Mouse (Mus musculus): Measurements from ENCODE around the gene Ivd. TPM values are rescaled to one million over a fixed set of nuclear protein-coding genes. Genes with fewer than 3 reads are reported as not detected.

The Ivd gene
- polyA plus RNA-seq, 1 experiment = 19.9 TPM

DNA sequence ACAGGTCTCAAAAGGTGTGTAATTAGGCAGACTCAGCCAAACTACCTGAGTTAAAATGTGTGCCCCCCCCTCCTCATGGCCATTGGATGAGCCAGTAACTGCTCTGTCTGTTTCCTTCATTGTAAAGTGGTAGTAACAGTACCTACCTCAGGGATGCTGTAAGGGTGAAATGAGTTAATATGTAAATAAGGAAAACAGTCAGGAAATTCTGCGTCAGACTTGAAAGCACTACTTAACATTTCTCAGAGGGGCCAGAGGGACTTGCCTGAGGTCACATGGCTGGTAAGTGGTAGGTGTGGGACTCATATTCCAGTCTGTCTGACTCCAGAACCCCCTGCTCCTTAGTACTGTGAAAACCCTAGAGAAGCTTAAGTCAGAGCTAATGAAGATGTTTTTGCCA, 56.8 kb downstream of the Ivd start:
- H3K27ac ChIP-seq (ENCODE audit: control insufficient read depth, insufficient read depth, low read depth, low read length, poor library complexity) = no peak overlapping the region
- H3K4me3 ChIP-seq (replicated peaks; ENCODE audit: control insufficient read depth, low read depth, low read length) = no peak overlapping the region
- TF ChIP-seq CTCF (IDR thresholded peaks at IDR 0.05; ENCODE audit: control insufficient read depth, insufficient read depth, low read length) = no peak
- no peak for TF ChIP-seq POLR2A (IDR thresholded peaks at IDR 0.05; ENCODE audit: borderline replicate concordance, control insufficient read depth, low read depth, low read length)
- H3K4me1 ChIP-seq (ENCODE audit: control insufficient read depth, insufficient read depth, low read length) = no peaks in the 10 kb centered on the region
- 81% methylated on average over 1 of the region's 1 CpGs for WGBS

DNA sequence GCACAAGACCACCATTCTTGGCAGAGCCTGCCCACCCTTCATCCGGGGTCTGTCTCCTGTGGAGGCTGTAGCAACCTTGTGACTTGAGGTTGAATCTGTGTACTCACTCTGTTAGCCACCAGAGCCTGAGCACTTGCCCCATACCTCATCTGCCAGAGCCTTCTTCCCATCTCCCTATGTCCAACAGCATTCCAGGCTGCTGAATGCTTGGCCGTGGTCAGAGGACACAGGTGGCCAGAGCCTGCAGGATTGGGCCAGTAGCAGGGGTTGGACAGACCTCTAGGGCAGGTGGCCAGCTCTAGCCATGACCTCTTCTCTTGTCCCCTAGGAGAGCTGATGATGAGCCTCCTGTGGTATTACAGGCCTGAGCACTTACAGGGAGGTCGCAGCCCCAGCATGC, 58.7 kb downstream of the Ivd start:
- Histone ChIP-seq H3K4me3 (replicated peaks; ENCODE audit: control insufficient read depth, low read depth, low read length) (no peak overlapping the region), H3K4me1 (ENCODE audit: control insufficient read depth, insufficient read depth, low read length) (no peaks in the 10 kb centered on the region), H3K27ac (ENCODE audit: control insufficient read depth, insufficient read depth, low read depth, low read length, poor library complexity) (no peak overlapping the region)
- 80% methylated on average over 3 of the region's 3 CpGs for WGBS
- TF ChIP-seq POLR2A (IDR thresholded peaks at IDR 0.05; ENCODE audit: borderline replicate concordance, control insufficient read depth, low read depth, low read length) (no peak), CTCF (IDR thresholded peaks at IDR 0.05; ENCODE audit: control insufficient read depth, insufficient read depth, low read length) (no peak)

- H3K4me1 ChIP-seq (ENCODE audit: control insufficient read depth, insufficient read depth, low read length) = peaks cover 2% of the 10 kb centered on the region; the same call in 1 of the 2 replicates
- TF ChIP-seq CTCF (IDR thresholded peaks at IDR 0.05; ENCODE audit: control insufficient read depth, insufficient read depth, low read length) = no peak
- TF ChIP-seq POLR2A (IDR thresholded peaks at IDR 0.05; ENCODE audit: borderline replicate concordance, control insufficient read depth, low read depth, low read length) = no peak
- peak overlapping the region; percentile 1 for H3K4me3 ChIP-seq (replicated peaks; ENCODE audit: control insufficient read depth, low read depth, low read length)
- 11% methylated on average over 6 of the region's 6 CpGs for WGBS
- no peak overlapping the region for H3K27ac ChIP-seq (ENCODE audit: control insufficient read depth, insufficient read depth, low read depth, low read length, poor library complexity)
These were observed 64.2 kb downstream of the Ivd start for GRCm38 (mm10) chr2:118925952-118926351.

GRCm38 (mm10) chr2:118926361-118926997, 64.7 kb downstream of the Ivd start, which contains the start of gene Chst14:
Chst14 (plus strand) TSS chr2:118926496.
- under 1% methylated on average over 47 of the region's 47 CpGs for WGBS
- H3K4me3 ChIP-seq (replicated peaks; ENCODE audit: control insufficient read depth, low read depth, low read length) = peak within 1 kb of the TSS; percentile 94
- no peak within 1 kb of the TSS for H3K27ac ChIP-seq (ENCODE audit: control insufficient read depth, insufficient read depth, low read depth, low read length, poor library complexity)
- no peak for TF ChIP-seq CTCF (IDR thresholded peaks at IDR 0.05; ENCODE audit: control insufficient read depth, insufficient read depth, low read length)
- TF ChIP-seq POLR2A (IDR thresholded peaks at IDR 0.05; ENCODE audit: borderline replicate concordance, control insufficient read depth, low read depth, low read length) = peak; percentile 59; the same call in 1 of the 2 replicates
- peaks cover 2% of the 10 kb centered on the region; the same call in 1 of the 2 replicates for H3K4me1 ChIP-seq (ENCODE audit: control insufficient read depth, insufficient read depth, low read length)

DNA sequence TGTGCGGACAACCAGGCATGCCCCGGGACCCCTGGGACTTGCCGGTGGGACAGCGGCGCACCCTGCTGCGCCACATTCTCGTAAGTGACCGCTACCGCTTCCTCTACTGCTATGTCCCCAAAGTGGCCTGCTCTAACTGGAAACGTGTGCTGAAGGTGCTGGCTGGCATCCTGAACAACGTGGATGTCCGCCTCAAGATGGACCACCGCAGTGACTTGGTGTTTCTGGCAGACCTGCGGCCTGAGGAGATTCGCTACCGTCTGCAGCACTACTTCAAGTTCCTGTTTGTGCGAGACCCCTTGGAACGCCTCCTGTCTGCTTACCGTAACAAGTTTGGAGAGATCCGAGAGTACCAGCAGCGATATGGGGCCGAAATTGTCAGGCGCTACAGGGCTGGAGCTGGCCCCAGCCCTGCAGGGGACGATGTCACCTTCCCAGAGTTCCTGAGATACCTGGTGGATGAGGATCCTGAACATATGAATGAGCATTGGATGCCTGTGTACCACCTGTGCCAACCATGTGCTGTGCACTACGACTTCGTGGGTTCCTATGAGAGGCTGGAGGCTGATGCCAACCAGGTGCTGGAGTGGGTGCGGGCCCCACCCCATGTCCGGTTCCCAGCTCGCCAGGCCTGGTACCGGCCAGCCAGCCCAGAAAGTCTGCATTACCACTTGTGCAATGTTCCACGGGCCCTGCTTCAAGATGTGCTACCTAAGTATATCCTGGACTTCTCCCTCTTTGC, 65.4 kb downstream of the Ivd start:
- no peak overlapping the region for H3K27ac ChIP-seq (ENCODE audit: control insufficient read depth, insufficient read depth, low read depth, low read length, poor library complexity)
- WGBS = 19% methylated on average over 31 of the region's 31 CpGs

More for the DNA sequence above, 65.4 kb downstream of the Ivd start:
- peaks cover 2% of the 10 kb centered on the region; the same call in 1 of the 2 replicates for H3K4me1 ChIP-seq (ENCODE audit: control insufficient read depth, insufficient read depth, low read length)
- peak overlapping the region; percentile 94 for H3K4me3 ChIP-seq (replicated peaks; ENCODE audit: control insufficient read depth, low read depth, low read length)
- TF ChIP-seq POLR2A (IDR thresholded peaks at IDR 0.05; ENCODE audit: borderline replicate concordance, control insufficient read depth, low read depth, low read length) (no peak), CTCF (IDR thresholded peaks at IDR 0.05; ENCODE audit: control insufficient read depth, insufficient read depth, low read length) (no peak)

Other genes with a start within 250 kb of the Ivd start
- not detected in 2 replicates for gene Pak6, start 198.7 kb upstream of the Ivd start, polyA plus RNA-seq (2011; ENCODE audit: insufficient read depth, insufficient read length, low replicate concordance, missing spikeins)
- 0.92 TPM in 1 of 2 replicates, not detected in the other for gene Ankrd63, start 158.0 kb upstream of the Ivd start, polyA plus RNA-seq (2011; ENCODE audit: insufficient read depth, insufficient read length, low replicate concordance, missing spikeins)
- 33.7 and 84.6 TPM in 2 replicates for gene Plcb2, start 133.5 kb upstream of the Ivd start, polyA plus RNA-seq (2011; ENCODE audit: insufficient read depth, insufficient read length, low replicate concordance, missing spikeins)
- gene Inafm2, start 116.2 kb upstream of the Ivd start, polyA plus RNA-seq (2011; ENCODE audit: insufficient read depth, insufficient read length, low replicate concordance, missing spikeins) = 16.0 and 28.5 TPM in 2 replicates
- 2.2 and 3.5 TPM in 2 replicates for gene Ccdc9b, start 99.3 kb upstream of the Ivd start, polyA plus RNA-seq (2011; ENCODE audit: insufficient read depth, insufficient read length, low replicate concordance, missing spikeins)
- not detected in 2 replicates for gene Phgr1, start 89.2 kb upstream of the Ivd start, polyA plus RNA-seq (2011; ENCODE audit: insufficient read depth, insufficient read length, low replicate concordance, missing spikeins)
- gene Disp2, start 82.2 kb upstream of the Ivd start, polyA plus RNA-seq (2011; ENCODE audit: insufficient read depth, insufficient read length, low replicate concordance, missing spikeins) = not detected in 2 replicates
- 101 and 133 TPM in 2 replicates for gene Knstrn, start 48.0 kb upstream of the Ivd start, polyA plus RNA-seq (2011; ENCODE audit: insufficient read depth, insufficient read length, low replicate concordance, missing spikeins)
- 6.6 and 8.7 TPM in 2 replicates for gene Bahd1, start 38.4 kb downstream of the Ivd start, polyA plus RNA-seq (2011; ENCODE audit: insufficient read depth, insufficient read length, low replicate concordance, missing spikeins)
- 1.1 and 2.3 TPM in 2 replicates for gene Chst14, start 64.5 kb downstream of the Ivd start, polyA plus RNA-seq (2011; ENCODE audit: insufficient read depth, insufficient read length, low replicate concordance, missing spikeins)
- 6.2 and 9.7 TPM in 2 replicates for gene Ccdc32, start 167.4 kb downstream of the Ivd start, polyA plus RNA-seq (2011; ENCODE audit: insufficient read depth, insufficient read length, low replicate concordance, missing spikeins)
- gene Rpusd2, start 172.8 kb downstream of the Ivd start, polyA plus RNA-seq (2011; ENCODE audit: insufficient read depth, insufficient read length, low replicate concordance, missing spikeins) = 1.5 and 2.4 TPM in 2 replicates
- gene Knl1, start 185.2 kb downstream of the Ivd start, polyA plus RNA-seq (2011; ENCODE audit: insufficient read depth, insufficient read length, low replicate concordance, missing spikeins) = 14.8 and 21.4 TPM in 2 replicates